Mouse (Mus musculus): Measurements from ENCODE around the gene Homer2.

Gene Homer2

GRCm38 (mm10) chr7:81599379-81600280 lies 107.7 kb downstream of the Homer2 start:
- no peaks in the 10 kb centered on the region for H3K27me3 ChIP-seq (ENCODE audit: control insufficient read depth, insufficient read depth, low read length, poor library complexity, severe bottlenecking)
- peaks cover 8% of the 10 kb centered on the region; the same call in 1 of the 2 replicates for H3K36me3 ChIP-seq (ENCODE audit: control insufficient read depth, insufficient read depth, low read length, poor library complexity, severe bottlenecking)
- no peak for DNase-seq (ENCODE audit: low read depth, low spot score)

- Histone ChIP-seq H3K27me3 (ENCODE audit: control insufficient read depth, insufficient read depth, low read length, poor library complexity, severe bottlenecking) (no peaks in the 10 kb centered on the region), H3K36me3 (ENCODE audit: control insufficient read depth, insufficient read depth, low read length, poor library complexity, severe bottlenecking) (peaks cover 12% of the 10 kb centered on the region; the same call in 1 of the 2 replicates)
These were observed 109.7 kb downstream of the Homer2 start for GRCm38 (mm10) chr7:81597660-81598059.

GRCm38 (mm10) chr7:81596086-81596485 lies 111.2 kb downstream of the Homer2 start:
- DNase-seq (ENCODE audit: low read depth, low spot score), result no peak
- peaks cover 15% of the 10 kb centered on the region; the same call in 1 of the 2 replicates for H3K36me3 ChIP-seq (ENCODE audit: control insufficient read depth, insufficient read depth, low read length, poor library complexity, severe bottlenecking)
- H3K27me3 ChIP-seq (ENCODE audit: control insufficient read depth, insufficient read depth, low read length, poor library complexity, severe bottlenecking), result no peaks in the 10 kb centered on the region

More at GRCm38 (mm10) chr7:81597660-81598059, 109.7 kb downstream of the Homer2 start:
- DNase-seq (ENCODE audit: low read depth, low spot score), result no peak

- no peak for DNase-seq (ENCODE audit: low read depth, low spot score)
- Histone ChIP-seq H3K27me3 (ENCODE audit: control insufficient read depth, insufficient read depth, low read length, poor library complexity, severe bottlenecking) (no peaks in the 10 kb centered on the region), H3K36me3 (ENCODE audit: control insufficient read depth, insufficient read depth, low read length, poor library complexity, severe bottlenecking) (peaks cover 17% of the 10 kb centered on the region)
These were observed 112.3 kb downstream of the Homer2 start for GRCm38 (mm10) chr7:81595056-81595455.

GRCm38 (mm10) chr7:81593387-81593786 lies 113.9 kb downstream of the Homer2 start:
- H3K27me3 ChIP-seq (ENCODE audit: control insufficient read depth, insufficient read depth, low read length, poor library complexity, severe bottlenecking), result no peaks in the 10 kb centered on the region
- H3K36me3 ChIP-seq (ENCODE audit: control insufficient read depth, insufficient read depth, low read length, poor library complexity, severe bottlenecking), result peaks cover 20% of the 10 kb centered on the region
- DNase-seq (ENCODE audit: low read depth, low spot score), result no peak

- Histone ChIP-seq H3K27me3 (ENCODE audit: control insufficient read depth, insufficient read depth, low read length, poor library complexity, severe bottlenecking) (no peaks in the 10 kb centered on the region), H3K36me3 (ENCODE audit: control insufficient read depth, insufficient read depth, low read length, poor library complexity, severe bottlenecking) (peaks cover 25% of the 10 kb centered on the region)
- no peak for DNase-seq (ENCODE audit: low read depth, low spot score)
These were observed 114.6 kb downstream of the Homer2 start for GRCm38 (mm10) chr7:81592686-81593085.

GRCm38 (mm10) chr7:81587238-81587637 lies 120.1 kb downstream of the Homer2 start:
- peaks cover 30% of the 10 kb centered on the region for H3K36me3 ChIP-seq (ENCODE audit: control insufficient read depth, insufficient read depth, low read length, poor library complexity, severe bottlenecking)
- DNase-seq (ENCODE audit: low read depth, low spot score), result no peak
- no peaks in the 10 kb centered on the region for H3K27me3 ChIP-seq (ENCODE audit: control insufficient read depth, insufficient read depth, low read length, poor library complexity, severe bottlenecking)

- H3K27me3 ChIP-seq (ENCODE audit: control insufficient read depth, insufficient read depth, low read length, poor library complexity, severe bottlenecking), result no peaks in the 10 kb centered on the region
- DNase-seq (ENCODE audit: low read depth, low spot score), result no peak
- H3K36me3 ChIP-seq (ENCODE audit: control insufficient read depth, insufficient read depth, low read length, poor library complexity, severe bottlenecking), result peaks cover 27% of the 10 kb centered on the region
These were observed 122.0 kb downstream of the Homer2 start for GRCm38 (mm10) chr7:81585326-81585725.

GRCm38 (mm10) chr7:81583512-81583911 lies 123.8 kb downstream of the Homer2 start:
- Histone ChIP-seq H3K36me3 (ENCODE audit: control insufficient read depth, insufficient read depth, low read length, poor library complexity, severe bottlenecking) (peaks cover 23% of the 10 kb centered on the region), H3K27me3 (ENCODE audit: control insufficient read depth, insufficient read depth, low read length, poor library complexity, severe bottlenecking) (no peaks in the 10 kb centered on the region)
- no peak for DNase-seq (ENCODE audit: low read depth, low spot score)

- H3K27me3 ChIP-seq (ENCODE audit: control insufficient read depth, insufficient read depth, low read length, poor library complexity, severe bottlenecking), result no peaks in the 10 kb centered on the region
- H3K36me3 ChIP-seq (ENCODE audit: control insufficient read depth, insufficient read depth, low read length, poor library complexity, severe bottlenecking), result peaks cover 3% of the 10 kb centered on the region; the same call in 1 of the 2 replicates
- no peak for DNase-seq (ENCODE audit: low read depth, low spot score)
These were observed 128.0 kb downstream of the Homer2 start for GRCm38 (mm10) chr7:81579312-81579711.

GRCm38 (mm10) chr7:81578413-81578812 lies 128.9 kb downstream of the Homer2 start:
- peaks cover 3% of the 10 kb centered on the region; the same call in 1 of the 2 replicates for H3K36me3 ChIP-seq (ENCODE audit: control insufficient read depth, insufficient read depth, low read length, poor library complexity, severe bottlenecking)
- no peak for DNase-seq (ENCODE audit: low read depth, low spot score)
- no peaks in the 10 kb centered on the region for H3K27me3 ChIP-seq (ENCODE audit: control insufficient read depth, insufficient read depth, low read length, poor library complexity, severe bottlenecking)

GRCm38 (mm10) chr7:81577872-81578271 lies 129.5 kb downstream of the Homer2 start:
- Histone ChIP-seq H3K27me3 (ENCODE audit: control insufficient read depth, insufficient read depth, low read length, poor library complexity, severe bottlenecking) (no peaks in the 10 kb centered on the region), H3K36me3 (ENCODE audit: control insufficient read depth, insufficient read depth, low read length, poor library complexity, severe bottlenecking) (peaks cover 3% of the 10 kb centered on the region; the same call in 1 of the 2 replicates)
- DNase-seq (ENCODE audit: low read depth, low spot score), result no peak

GRCm38 (mm10) chr7:81575606-81576005 lies 131.7 kb downstream of the Homer2 start:
- H3K27me3 ChIP-seq (ENCODE audit: control insufficient read depth, insufficient read depth, low read length, poor library complexity, severe bottlenecking), result no peaks in the 10 kb centered on the region
- no peak for DNase-seq (ENCODE audit: low read depth, low spot score)
- H3K36me3 ChIP-seq (ENCODE audit: control insufficient read depth, insufficient read depth, low read length, poor library complexity, severe bottlenecking), result peaks cover 3% of the 10 kb centered on the region; the same call in 1 of the 2 replicates

- peaks cover 3% of the 10 kb centered on the region; the same call in 1 of the 2 replicates for H3K36me3 ChIP-seq (ENCODE audit: control insufficient read depth, insufficient read depth, low read length, poor library complexity, severe bottlenecking)
- DNase-seq (ENCODE audit: low read depth, low spot score), result no peak
- H3K27me3 ChIP-seq (ENCODE audit: control insufficient read depth, insufficient read depth, low read length, poor library complexity, severe bottlenecking), result no peaks in the 10 kb centered on the region
These were observed 133.5 kb downstream of the Homer2 start for GRCm38 (mm10) chr7:81573821-81574220.

GRCm38 (mm10) chr7:81573397-81573796 lies 133.9 kb downstream of the Homer2 start:
- peaks cover 3% of the 10 kb centered on the region; the same call in 1 of the 2 replicates for H3K36me3 ChIP-seq (ENCODE audit: control insufficient read depth, insufficient read depth, low read length, poor library complexity, severe bottlenecking)
- H3K27me3 ChIP-seq (ENCODE audit: control insufficient read depth, insufficient read depth, low read length, poor library complexity, severe bottlenecking), result no peaks in the 10 kb centered on the region
- DNase-seq (ENCODE audit: low read depth, low spot score), result no peak

Data from splenic B cell, adult 2 months (primary cell).